Mouse (Mus musculus): ENCODE measurements at regions not wholly inside any gene's neighbourhood (a gene's known extent, or its start where the extent isn't known, plus 50 kb on each side); places are given as distances from the start of the nearest gene placed in this dataset.

- TF ChIP-seq CTCF (conservative IDR thresholded peaks at IDR 0.05; ENCODE audit: low read length): no peak
- no peak for TF ChIP-seq POU5F1 (IDR thresholded peaks at IDR 0.05; ENCODE audit: borderline replicate concordance, low read length)
These were observed 1056.8 kb downstream of the Pcdh9 start for GRCm38 (mm10) chr14:92833646-92834045.

Measured in E14TG2a.4 (cell line).